ENCODE assay signal across 9 mouse cellular contexts in the genomic region with DNA sequence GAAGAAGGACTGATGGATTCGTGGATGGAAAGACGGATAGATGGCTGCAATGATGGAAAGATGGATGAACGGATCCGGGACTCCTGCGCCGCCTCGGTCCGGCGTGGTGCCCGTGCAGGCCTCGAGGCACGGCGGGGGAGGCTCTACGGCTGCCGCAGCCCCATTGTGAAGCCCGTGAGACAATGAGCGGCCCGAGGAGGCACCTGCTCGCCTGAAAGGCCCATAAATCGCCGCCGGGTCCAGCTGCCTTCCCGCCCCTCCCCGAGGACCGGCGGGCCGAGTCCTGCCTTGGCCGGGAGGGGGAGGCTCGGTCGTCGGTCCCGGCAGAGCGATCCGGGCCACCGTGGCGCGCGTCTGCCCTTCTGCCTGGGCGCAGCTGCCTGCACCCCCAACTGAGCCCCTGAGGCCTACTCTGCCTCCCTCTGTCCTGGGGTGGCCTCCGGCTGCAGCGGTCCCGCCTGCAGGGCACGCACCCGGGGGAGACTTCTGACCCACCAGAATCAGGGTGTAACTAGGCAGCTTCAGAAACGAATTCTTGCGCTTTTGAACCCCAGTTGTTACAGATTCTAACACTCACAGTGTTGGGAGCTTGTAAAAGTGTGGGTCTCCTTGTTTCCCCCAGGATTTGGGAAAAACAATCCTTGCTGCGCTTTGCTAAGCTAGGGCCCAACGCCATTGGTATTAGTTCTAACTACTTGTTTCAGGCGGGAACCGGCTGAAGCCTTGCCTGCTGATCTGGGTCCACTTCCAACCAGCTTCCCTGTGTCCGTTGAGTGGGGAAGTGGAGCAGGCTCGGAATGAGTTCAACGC. TPM values are rescaled to one million over a fixed set of nuclear protein-coding genes. Genes with fewer than 3 reads are reported as not detected.
DNase-seq lines count a peak whose midpoint lies in the region; ATAC-seq lines count a peak whose summit lies in the region.
"Had no signal": no experiment of that assay in that cellular context is flagged by ENCODE, and none has a peak within 500 bp of the region (broad histone marks: within the 10 kb centered on the region; RNA-seq: fewer than 3 reads in every experiment).

No protein-coding gene starts in this region.

- peak overlapping the region; percentile 46 for H3K4me3 ChIP-seq in heart, embryonic 11.5 days (ENCODE audit: low read depth, low read length)
- H3K4me3 ChIP-seq in hindbrain, embryonic 13.5 days = peak overlapping the region; percentile 34
- peak overlapping the region; percentile 28 for H3K4me3 ChIP-seq in midbrain, embryonic 11.5 days (ENCODE audit: low read depth, low read length)

- 0 out of 2 replicates have a peak overlapping the region, but pooled peaks have one; percentile 22 for H3K27ac ChIP-seq in heart, embryonic 11.5 days (ENCODE audit: low read depth, low read length)
- H3K27ac ChIP-seq in hindbrain, embryonic 13.5 days = peak overlapping the region; percentile 85
- peak overlapping the region; percentile 82 for H3K27ac ChIP-seq in midbrain, embryonic 11.5 days (ENCODE audit: low read depth, low read length)

- no peaks in the 10 kb centered on the region for H3K9me3 ChIP-seq in heart, embryonic 11.5 days (replicated peaks; ENCODE audit: control insufficient read depth, low read length)
- no peaks in the 10 kb centered on the region for H3K9me3 ChIP-seq in hindbrain, embryonic 13.5 days
- no peaks in the 10 kb centered on the region for H3K9me3 ChIP-seq in midbrain, embryonic 11.5 days (ENCODE audit: control insufficient read depth, low read length)

- H3K4me1 ChIP-seq in heart, embryonic 11.5 days (ENCODE audit: control insufficient read depth, insufficient read depth, low read length) = peaks cover 12% of the 10 kb centered on the region
- peaks cover 40% of the 10 kb centered on the region for H3K4me1 ChIP-seq in hindbrain, embryonic 13.5 days (replicated peaks)
- peaks cover 34% of the 10 kb centered on the region for H3K4me1 ChIP-seq in midbrain, embryonic 11.5 days (ENCODE audit: control insufficient read depth, insufficient read depth, low read length)

- WGBS in heart, embryonic 11.5 days (ENCODE audit: insufficient replicate concordance) = 8% methylated on average over 51 of the region's 53 CpGs
- WGBS in hindbrain, embryonic 13.5 days = 4% methylated on average over 52 of the region's 53 CpGs
- WGBS in midbrain, embryonic 11.5 days = 3% methylated on average over 52 of the region's 53 CpGs

- H3K27me3 ChIP-seq in heart, embryonic 11.5 days (ENCODE audit: control insufficient read depth, insufficient read depth, low read length) = peaks cover 47% of the 10 kb centered on the region
- peaks cover 39% of the 10 kb centered on the region for H3K27me3 ChIP-seq in hindbrain, embryonic 13.5 days
- H3K27me3 ChIP-seq in midbrain, embryonic 11.5 days (ENCODE audit: control insufficient read depth, insufficient read depth, low read length) = peaks cover 13% of the 10 kb centered on the region

- H3K4me2 ChIP-seq in heart, embryonic 11.5 days = peak overlapping the region; percentile 81
- H3K4me2 ChIP-seq in hindbrain, embryonic 13.5 days = peak overlapping the region; percentile 61
- peak overlapping the region; percentile 32 for H3K4me2 ChIP-seq in midbrain, embryonic 11.5 days

- 0 out of 2 replicates have a peak, but pooled peaks have one; percentile 31 for ATAC-seq in heart, embryonic 11.5 days (replicated peaks; ENCODE audit: insufficient number of reproducible peaks, low FRiP score, low TSS enrichment)
- ATAC-seq in hindbrain, embryonic 13.5 days (ENCODE audit: low FRiP score) = peak; percentile 41; the same call in 1 of the 2 replicates
- peak; percentile 77 for ATAC-seq in midbrain, embryonic 11.5 days (ENCODE audit: low FRiP score)

- no peak for DNase-seq in heart, postnatal 25 days (ENCODE audit: low spot score)
- DNase-seq in embryo, embryonic 10.5 days (ENCODE audit: low spot score) = peak; percentile 61
- DNase-seq in midbrain, embryonic 11.5 days (ENCODE audit: low spot score, missing footprints) = peak; percentile 94
- DNase-seq in urinary bladder, postnatal 25 days (ENCODE audit: low spot score) = no peak
- DNase-seq in frontal cortex, postnatal 14 days (ENCODE audit: low spot score in 2 of 2) = no peak
- no peak for DNase-seq in spleen, postnatal 14 days (ENCODE audit: low spot score in 2 of 2)

- H3K9ac ChIP-seq in heart, embryonic 11.5 days (ENCODE audit: low read depth, low read length) = peak overlapping the region; percentile 72
- peak overlapping the region; percentile 74 for H3K9ac ChIP-seq in hindbrain, embryonic 13.5 days
- H3K9ac ChIP-seq in midbrain, embryonic 11.5 days (ENCODE audit: low read length) = peak overlapping the region; percentile 37

- H3K36me3 ChIP-seq in heart, embryonic 11.5 days (ENCODE audit: control insufficient read depth, insufficient read depth, low read length) = no peaks in the 10 kb centered on the region
- no peaks in the 10 kb centered on the region for H3K36me3 ChIP-seq in hindbrain, embryonic 13.5 days
- no peaks in the 10 kb centered on the region for H3K36me3 ChIP-seq in midbrain, embryonic 11.5 days (ENCODE audit: control insufficient read depth, insufficient read depth, low read length)

- intact Hi-C loops in heart, postnatal 25 days (cut with DNase I) = no loop called here

RNA-seq across cellular contexts. Expression of gene Cdkn1c, which starts 15.0 kb away (rescaled TPM):
- polyA plus RNA-seq in heart, embryonic 11.5 days (2014; fragmentation: Nextera tagmentation; extraction: Ambion mirVana) = 1,643 and 1,679 TPM in 2 replicates
- 10 to 100 TPM; 35.8 to 44.2 TPM for total RNA-seq in heart, postnatal 25 days (2021)
- 359 and 375 TPM in 2 replicates for polyA plus RNA-seq in hindbrain, embryonic 13.5 days (2015; fragmentation: Nextera tagmentation; extraction: Ambion mirVana)
- polyA plus RNA-seq in midbrain, embryonic 11.5 days (2014; fragmentation: Nextera tagmentation; extraction: Ambion mirVana) = 789 and 799 TPM in 2 replicates
- total RNA-seq: CH12.LX had no signal

RNA-seq across cellular contexts. Expression of gene Slc22a18, which starts 27.7 kb away (rescaled TPM):
- 0.52 and 0.87 TPM in 2 replicates for polyA plus RNA-seq in heart, embryonic 11.5 days (2014; fragmentation: Nextera tagmentation; extraction: Ambion mirVana)
- under 1 TPM; 0.17 to 0.49 TPM for total RNA-seq in heart, postnatal 25 days (2021)
- polyA plus RNA-seq in hindbrain, embryonic 13.5 days (2015; fragmentation: Nextera tagmentation; extraction: Ambion mirVana) = 0.60 and 0.78 TPM in 2 replicates
- polyA plus RNA-seq in midbrain, embryonic 11.5 days (2014; fragmentation: Nextera tagmentation; extraction: Ambion mirVana) = 0.16 and 0.30 TPM in 2 replicates

RNA-seq across cellular contexts. Expression of gene Phlda2, which starts 57.1 kb away (rescaled TPM):
- polyA plus RNA-seq in heart, embryonic 11.5 days (2014; fragmentation: Nextera tagmentation; extraction: Ambion mirVana) = 1.3 and 2.6 TPM in 2 replicates
- total RNA-seq in heart, postnatal 25 days (2021) = not detected
- 0.53 and 1.5 TPM in 2 replicates for polyA plus RNA-seq in hindbrain, embryonic 13.5 days (2015; fragmentation: Nextera tagmentation; extraction: Ambion mirVana)
- 0.37 and 0.54 TPM in 2 replicates for polyA plus RNA-seq in midbrain, embryonic 11.5 days (2014; fragmentation: Nextera tagmentation; extraction: Ambion mirVana)
- total RNA-seq: CH12.LX had no signal

Comparison
In these comparisons a context has a peak if more than half of its experiments do, and no peak if none do; other contexts are left out.
1. H3K27ac ChIP-seq: peak in every context shown above with its lines; median percentile 85 in hindbrain, embryonic 13.5 days; 82 in midbrain, embryonic 11.5 days; 22 in heart, embryonic 11.5 days.
2. DNase-seq: peak in embryo, embryonic 10.5 days (single experiment) and midbrain, embryonic 11.5 days (single experiment); none in heart, postnatal 25 days (single experiment), urinary bladder, postnatal 25 days (single experiment), frontal cortex, postnatal 14 days (0 of 2) and spleen, postnatal 14 days (0 of 2).
3. Peak in every context shown above with its lines, with median percentiles within 50 percentile points of each other: ATAC-seq, H3K4me2 ChIP-seq, H3K4me3 ChIP-seq and H3K9ac ChIP-seq.